Mouse (Mus musculus) embryonic fibroblast, embryonic 13.5 days (primary cell): ENCODE results near the gene Nrg3.

Source experiments
- CTCF ChIP-seq: IDR thresholded peaks from 2 replicates; pipeline ENCODE4 v1.5.1; 2011; ENCODE audit warnings: mild to moderate bottlenecking, control low read depth, low read length, moderate library complexity, borderline replicate concordance; ENCODE audit not compliant: insufficient read depth
- POLR2A ChIP-seq: IDR thresholded peaks from 2 replicates; pipeline ENCODE4 v1.6.1; 2011; ENCODE audit warnings: low read depth, mild to moderate bottlenecking, control low read depth, low read length, moderate library complexity

DNA sequence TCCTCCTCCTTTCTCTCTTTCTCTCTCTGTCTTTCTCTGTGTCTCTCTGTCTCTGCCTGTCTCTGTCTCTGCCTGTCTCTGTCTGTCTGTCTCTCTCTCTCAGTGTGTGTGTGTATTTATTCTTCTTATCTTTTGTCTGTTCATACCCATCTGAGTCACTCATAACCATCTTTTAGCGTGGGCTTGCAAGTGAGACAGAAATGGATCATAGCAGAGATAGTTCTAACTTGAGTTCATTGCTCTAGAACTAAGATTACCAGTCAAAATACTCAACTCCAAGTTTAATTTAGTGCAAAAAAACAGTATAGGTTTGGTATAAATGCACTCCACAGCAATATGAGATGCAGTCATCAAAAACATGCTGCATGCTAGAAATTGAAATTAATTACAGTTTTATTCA is 977.9 kb downstream of the Nrg3 start:
- TF ChIP-seq CTCF: no peak
- TF ChIP-seq POLR2A: no peak
